ENCODE assay signal across 29 mouse cellular contexts in the genomic region with DNA sequence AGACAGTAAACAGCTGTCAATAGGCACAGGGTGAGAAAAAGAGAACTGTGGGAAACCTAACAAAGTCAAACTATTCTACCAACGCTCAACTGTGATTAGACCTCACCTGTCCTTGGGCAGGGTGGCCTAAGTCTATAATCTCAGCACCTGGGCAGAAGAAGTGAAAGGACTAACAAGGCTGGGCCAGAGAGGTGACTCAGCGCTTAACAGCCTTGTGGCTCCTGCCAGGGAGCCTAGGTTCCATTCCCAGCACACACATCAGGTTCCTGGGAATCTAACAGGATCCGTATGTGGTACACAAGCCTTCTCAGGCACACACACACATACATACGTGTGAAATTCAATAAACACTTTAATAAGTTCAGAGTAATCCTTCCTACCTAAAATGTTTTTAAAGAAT. TPM values are rescaled to one million over a fixed set of nuclear protein-coding genes. Genes with fewer than 3 reads are reported as not detected.
DNase-seq lines count a peak whose midpoint lies in the region; ATAC-seq and TF ChIP-seq lines count a peak whose summit lies in the region.
"Had no signal": no experiment of that assay in that cellular context is flagged by ENCODE, and none has a peak within 500 bp of the region (broad histone marks: within the 10 kb centered on the region; RNA-seq: fewer than 3 reads in every experiment).

No protein-coding gene starts in this region.

- H3K27me3 ChIP-seq in intestine, embryonic 16.5 days (replicated peaks; ENCODE audit: control insufficient read depth, insufficient read depth, low read length) = no peaks in the 10 kb centered on the region
- H3K27me3 ChIP-seq in intestine, embryonic 15.5 days (replicated peaks) = no peaks in the 10 kb centered on the region
- H3K27me3 ChIP-seq in limb, embryonic 15.5 days = no peaks in the 10 kb centered on the region
- H3K27me3 ChIP-seq in limb, embryonic 10.5 days (ENCODE audit: low read depth, poor library complexity, severe bottlenecking) = no peaks in the 10 kb centered on the region
- no peaks in the 10 kb centered on the region for H3K27me3 ChIP-seq in embryonic facial prominence, embryonic 14.5 days (replicated peaks; ENCODE audit: control insufficient read depth, insufficient read depth, low read length)
- H3K27me3 ChIP-seq: CH12.LX; embryonic facial prominence, embryonic 15.5 days; heart, embryonic 13.5 days; lung, embryonic 15.5 days; megakaryocyte, embryonic 14.5 days; midbrain, embryonic 13.5 days had no signal

- TF ChIP-seq CTCF in olfactory bulb, adult 2 months (IDR thresholded peaks at IDR 0.05; ENCODE audit: insufficient read depth, low read depth, low read length) = no peak

- H3K4me3 ChIP-seq in intestine, embryonic 16.5 days (ENCODE audit: low read length) = no peak overlapping the region
- H3K4me3 ChIP-seq in intestine, embryonic 15.5 days (replicated peaks) = no peak overlapping the region
- no peak overlapping the region for H3K4me3 ChIP-seq in limb, embryonic 15.5 days
- H3K4me3 ChIP-seq in limb, embryonic 10.5 days = no peak overlapping the region
- no peak overlapping the region for H3K4me3 ChIP-seq in embryonic facial prominence, embryonic 14.5 days (ENCODE audit: low read depth, low read length)
- H3K4me3 ChIP-seq in olfactory bulb, adult 2 months (ENCODE audit: insufficient read depth, low read depth, low read length) = no peak overlapping the region
- H3K4me3 ChIP-seq: embryonic facial prominence, embryonic 15.5 days; forebrain, embryonic 10.5 days; heart, embryonic 13.5 days; left cerebral cortex, adult 2 months; lung, embryonic 15.5 days; midbrain, embryonic 13.5 days had no signal

- no peak for ATAC-seq in intestine, embryonic 16.5 days
- no peak for ATAC-seq in intestine, embryonic 15.5 days
- no peak for ATAC-seq in limb, embryonic 15.5 days (ENCODE audit: insufficient number of reproducible peaks, low FRiP score, low TSS enrichment, low read depth)
- ATAC-seq in embryonic facial prominence, embryonic 14.5 days (ENCODE audit: low read depth) = no peak
- ATAC-seq: forebrain, embryonic 16.5 days; midbrain, embryonic 13.5 days had no signal

- peaks cover 33% of the 10 kb centered on the region for H3K4me1 ChIP-seq in intestine, embryonic 16.5 days (ENCODE audit: control insufficient read depth, insufficient read depth, low read length)
- peaks cover 23% of the 10 kb centered on the region for H3K4me1 ChIP-seq in intestine, embryonic 15.5 days (replicated peaks)
- peaks cover 20% of the 10 kb centered on the region for H3K4me1 ChIP-seq in limb, embryonic 15.5 days
- peaks cover 10% of the 10 kb centered on the region for H3K4me1 ChIP-seq in limb, embryonic 10.5 days
- H3K4me1 ChIP-seq in embryonic facial prominence, embryonic 14.5 days (ENCODE audit: control insufficient read depth, insufficient read depth, low read length) = no peaks in the 10 kb centered on the region
- peaks cover 41% of the 10 kb centered on the region for H3K4me1 ChIP-seq in olfactory bulb, adult 2 months (ENCODE audit: control insufficient read depth, insufficient read depth, low read length)

- no peak for TF ChIP-seq POLR2A in olfactory bulb, adult 2 months (IDR thresholded peaks at IDR 0.05; ENCODE audit: insufficient read depth, low read depth, low read length)

- H3K4me2 ChIP-seq in intestine, embryonic 16.5 days (ENCODE audit: low read depth, low read length) = no peak overlapping the region
- no peak overlapping the region for H3K4me2 ChIP-seq in intestine, embryonic 15.5 days (replicated peaks)
- no peak overlapping the region for H3K4me2 ChIP-seq in limb, embryonic 15.5 days
- H3K4me2 ChIP-seq in embryonic facial prominence, embryonic 14.5 days (ENCODE audit: low read depth, low read length) = no peak overlapping the region
- H3K4me2 ChIP-seq: embryonic facial prominence, embryonic 15.5 days; heart, embryonic 13.5 days; hindbrain, embryonic 14.5 days; lung, embryonic 15.5 days; midbrain, embryonic 13.5 days had no signal

- WGBS in intestine, embryonic 16.5 days = 78% methylated on average over 4 of the region's 4 CpGs
- WGBS in intestine, embryonic 15.5 days = 86% methylated on average over 4 of the region's 4 CpGs
- WGBS in limb, embryonic 15.5 days = 80% methylated on average over 4 of the region's 4 CpGs
- WGBS in limb, embryonic 10.5 days = 93% methylated on average over 4 of the region's 4 CpGs
- 89% methylated on average over 4 of the region's 4 CpGs for WGBS in embryonic facial prominence, embryonic 14.5 days
- 80% methylated on average over 4 of the region's 4 CpGs for WGBS in olfactory bulb, adult 2 months

- H3K9me3 ChIP-seq in intestine, embryonic 16.5 days (ENCODE audit: control insufficient read depth, low read length) = no peaks in the 10 kb centered on the region
- no peaks in the 10 kb centered on the region for H3K9me3 ChIP-seq in intestine, embryonic 15.5 days
- H3K9me3 ChIP-seq in limb, embryonic 15.5 days = no peaks in the 10 kb centered on the region
- H3K9me3 ChIP-seq in limb, embryonic 10.5 days (replicated peaks) = no peaks in the 10 kb centered on the region
- no peaks in the 10 kb centered on the region for H3K9me3 ChIP-seq in embryonic facial prominence, embryonic 14.5 days (ENCODE audit: control insufficient read depth, low read length)
- H3K9me3 ChIP-seq: embryonic facial prominence, embryonic 15.5 days; forebrain, embryonic 10.5 days; G1E; heart, embryonic 13.5 days; lung, embryonic 15.5 days; megakaryocyte, embryonic 14.5 days; midbrain, embryonic 13.5 days had no signal

- DNase-seq in limb, embryonic 10.5 days (ENCODE audit: low spot score) = no peak
- DNase-seq in embryonic facial prominence, embryonic 14.5 days (ENCODE audit: low spot score) = no peak
- DNase-seq in thymus, postnatal 10 days (ENCODE audit: low spot score in 2 of 2) = no peak
- DNase-seq: adrenal gland, adult 2 months; B cell, adult 2 months; cerebellum, adult 11-12 months; cerebellum, postnatal 25 days; gastrocnemius, postnatal 25 days; heart, postnatal 4 days; lung, postnatal 36 days; retina, postnatal 1 day; right cerebral cortex, postnatal 25 days; thymus, adult 2 months had no signal

- no peak overlapping the region for H3K9ac ChIP-seq in intestine, embryonic 16.5 days (ENCODE audit: low read depth, low read length)
- H3K9ac ChIP-seq in intestine, embryonic 15.5 days = no peak overlapping the region
- H3K9ac ChIP-seq in limb, embryonic 15.5 days = no peak overlapping the region
- H3K9ac ChIP-seq in embryonic facial prominence, embryonic 14.5 days (ENCODE audit: low read depth, low read length) = no peak overlapping the region
- H3K9ac ChIP-seq: embryonic facial prominence, embryonic 15.5 days; heart, embryonic 13.5 days; hindbrain, embryonic 14.5 days; liver, embryonic 14.5 days; lung, embryonic 15.5 days; midbrain, embryonic 13.5 days had no signal

- 0 out of 2 replicates have a peak overlapping the region, but pooled peaks have one; percentile 27 for H3K27ac ChIP-seq in intestine, embryonic 16.5 days (ENCODE audit: low read length)
- no peak overlapping the region for H3K27ac ChIP-seq in intestine, embryonic 15.5 days
- peak overlapping the region; percentile 28; the same call in 1 of the 2 replicates for H3K27ac ChIP-seq in limb, embryonic 15.5 days
- no peak overlapping the region for H3K27ac ChIP-seq in limb, embryonic 10.5 days
- peak overlapping the region; percentile 19; the same call in 1 of the 2 replicates for H3K27ac ChIP-seq in embryonic facial prominence, embryonic 14.5 days (replicated peaks; ENCODE audit: low read depth, low read length)
- H3K27ac ChIP-seq in olfactory bulb, adult 2 months (ENCODE audit: insufficient read depth, low read depth, low read length) = peak overlapping the region; percentile 90
- H3K27ac ChIP-seq: forebrain, embryonic 10.5 days; left cerebral cortex, adult 2 months; liver, embryonic 14.5 days; midbrain, embryonic 13.5 days had no signal

- H3K36me3 ChIP-seq in intestine, embryonic 16.5 days (ENCODE audit: control insufficient read depth, insufficient read depth, low read length) = peaks cover 7% of the 10 kb centered on the region; the same call in 1 of the 2 replicates
- peaks cover 18% of the 10 kb centered on the region for H3K36me3 ChIP-seq in intestine, embryonic 15.5 days
- H3K36me3 ChIP-seq in limb, embryonic 15.5 days = peaks cover 52% of the 10 kb centered on the region
- peaks cover 45% of the 10 kb centered on the region for H3K36me3 ChIP-seq in limb, embryonic 10.5 days
- peaks cover 44% of the 10 kb centered on the region for H3K36me3 ChIP-seq in embryonic facial prominence, embryonic 14.5 days (ENCODE audit: control insufficient read depth, insufficient read depth, low read length)

RNA-seq across cellular contexts. Expression of a gene that starts 13.5 kb away (rescaled TPM):
- polyA plus RNA-seq in intestine, embryonic 16.5 days (2015; fragmentation: Nextera tagmentation; extraction: Ambion mirVana) = 702 and 717 TPM in 2 replicates
- polyA plus RNA-seq in intestine, embryonic 15.5 days (2015; fragmentation: Nextera tagmentation; extraction: Ambion mirVana) = 668 and 678 TPM in 2 replicates
- polyA plus RNA-seq in limb, embryonic 15.5 days (2015; fragmentation: Nextera tagmentation; extraction: Ambion mirVana) = 1,189 and 1,299 TPM in 2 replicates
- polyA plus RNA-seq in limb, embryonic 10.5 days (2016; fragmentation: Nextera tagmentation; extraction: Ambion mirVana) = 219 and 269 TPM in 2 replicates
- 936 and 968 TPM in 2 replicates for polyA plus RNA-seq in embryonic facial prominence, embryonic 14.5 days (2014; fragmentation: Nextera tagmentation; extraction: Ambion mirVana)
- polyA plus RNA-seq in olfactory bulb, adult 2 months (2012; ENCODE audit: insufficient read depth, insufficient read length, low replicate concordance, missing spikeins) = 469 and 510 TPM in 2 replicates

RNA-seq across cellular contexts. Expression of a gene that starts 46.0 kb away (rescaled TPM):
- polyA plus RNA-seq in intestine, embryonic 16.5 days (2015; fragmentation: Nextera tagmentation; extraction: Ambion mirVana) = 13.0 and 14.9 TPM in 2 replicates
- polyA plus RNA-seq in intestine, embryonic 15.5 days (2015; fragmentation: Nextera tagmentation; extraction: Ambion mirVana) = 18.4 and 24.8 TPM in 2 replicates
- polyA plus RNA-seq in limb, embryonic 15.5 days (2015; fragmentation: Nextera tagmentation; extraction: Ambion mirVana) = 18.0 and 23.2 TPM in 2 replicates
- 21.2 and 24.8 TPM in 2 replicates for polyA plus RNA-seq in limb, embryonic 10.5 days (2016; fragmentation: Nextera tagmentation; extraction: Ambion mirVana)
- polyA plus RNA-seq in embryonic facial prominence, embryonic 14.5 days (2014; fragmentation: Nextera tagmentation; extraction: Ambion mirVana) = 30.1 and 30.4 TPM in 2 replicates
- polyA plus RNA-seq in olfactory bulb, adult 2 months (2012; ENCODE audit: insufficient read depth, insufficient read length, low replicate concordance, missing spikeins) = 65.2 TPM in 1 of 2 replicates, not detected in the other

Comparison
In these comparisons a context has a peak if more than half of its experiments do, and no peak if none do; other contexts are left out.
1. H3K27ac ChIP-seq: peak in intestine, embryonic 16.5 days (single experiment), limb, embryonic 15.5 days (single experiment), embryonic facial prominence, embryonic 14.5 days (single experiment) and olfactory bulb, adult 2 months (single experiment); none in intestine, embryonic 15.5 days (single experiment) and limb, embryonic 10.5 days (single experiment).